Mouse (Mus musculus): Measurements from ENCODE around the gene Dnajc11.

The Dnajc11 gene

DNA sequence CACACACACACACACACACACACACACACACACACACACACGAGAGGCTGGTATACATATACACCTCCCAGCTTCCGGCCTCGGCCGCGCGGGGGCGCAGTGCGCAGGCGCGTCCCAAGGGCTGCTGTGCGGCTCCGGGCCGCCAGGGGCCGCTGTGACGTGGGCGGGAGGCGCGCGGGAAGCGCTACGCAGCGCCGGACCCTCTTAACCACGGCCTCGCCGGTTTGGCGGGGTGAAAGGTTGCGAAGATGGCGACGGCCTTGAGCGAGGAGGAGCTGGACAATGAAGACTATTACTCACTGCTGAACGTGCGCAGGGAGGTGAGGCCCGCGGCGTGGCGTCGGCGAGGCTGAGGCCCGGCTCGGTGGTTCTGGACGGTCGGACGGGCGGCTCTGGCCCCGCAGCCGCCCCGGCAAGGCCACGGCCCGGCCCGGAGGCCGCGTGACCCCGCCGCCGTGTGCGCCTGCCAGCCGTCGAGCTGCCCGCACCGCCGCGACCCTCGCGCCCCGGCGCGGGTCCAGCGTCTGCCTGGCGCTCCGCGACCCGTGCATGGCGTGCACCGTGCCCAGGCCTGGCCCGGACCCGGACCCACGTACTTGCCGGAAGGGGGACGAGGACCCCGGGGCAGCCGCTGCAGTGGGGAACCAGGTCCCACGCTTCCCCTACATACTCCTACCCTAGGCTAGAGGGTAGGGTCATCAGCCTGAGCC is at the start of gene Dnajc11:
Dnajc11 (plus strand) TSS at position 187 of the 710 bp plus-strand sequence.
- DNase-seq: peak; percentile 94

DNA sequence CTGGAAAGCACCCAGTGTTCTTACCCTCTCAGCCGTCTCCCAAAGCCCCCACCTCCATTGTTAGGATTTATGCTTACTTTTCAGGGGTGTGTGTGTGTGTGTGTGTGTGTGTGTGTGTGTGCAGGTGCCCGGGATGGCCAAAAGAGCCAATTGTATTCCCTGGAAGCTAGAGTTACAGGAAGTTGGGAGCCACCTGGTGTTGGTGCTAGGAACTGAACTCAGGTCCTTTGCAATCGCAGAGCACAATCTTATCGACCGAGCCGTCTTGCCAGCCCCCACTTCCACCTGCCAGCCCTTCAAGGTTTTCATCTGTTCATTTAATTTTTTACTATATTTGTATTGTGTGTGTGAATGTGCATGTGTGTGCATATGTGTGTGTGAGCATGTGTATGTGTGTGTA is 40.2 kb upstream of the Dnajc11 start:
- no peak for DNase-seq

DNA sequence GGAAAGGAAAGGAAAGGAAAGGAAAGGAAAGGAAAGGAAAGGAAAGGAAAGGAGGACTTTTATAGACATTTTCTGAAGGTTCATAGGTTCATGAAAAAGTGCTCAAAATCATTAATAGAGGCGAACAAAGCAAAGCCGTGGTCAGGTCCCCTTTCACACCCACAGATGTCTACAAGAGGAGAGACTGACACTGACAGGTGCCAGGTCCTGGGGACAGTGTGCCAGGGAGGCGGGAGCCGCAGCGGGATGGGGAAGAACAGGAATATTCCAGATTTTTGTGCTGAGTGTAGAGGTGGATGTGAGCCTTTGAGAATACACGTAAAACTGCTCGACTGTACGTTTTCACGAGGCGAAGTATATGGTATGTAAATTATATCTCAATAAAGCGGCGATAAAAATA is 38.6 kb upstream of the Dnajc11 start:
- DNase-seq: no peak

DNA sequence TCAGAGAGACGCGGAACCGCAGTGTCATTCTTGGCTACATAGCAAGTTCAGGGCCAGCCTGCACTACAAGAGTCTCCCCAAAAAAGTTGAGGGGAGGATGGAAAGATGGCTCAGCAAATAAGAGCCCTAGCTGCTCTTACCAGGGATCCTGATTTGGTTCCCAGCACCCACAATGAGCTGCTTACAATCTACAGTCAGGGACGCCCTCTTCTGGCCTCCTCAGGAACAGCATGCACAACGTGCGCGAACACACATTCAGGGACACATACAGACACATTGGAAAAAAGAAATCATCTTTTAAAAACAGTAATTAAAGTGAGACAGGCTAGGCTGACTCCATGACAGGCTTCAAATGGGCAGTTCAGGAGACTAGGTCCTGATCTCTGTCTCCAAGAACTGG is 37.9 kb upstream of the Dnajc11 start:
- no peak for DNase-seq

DNA sequence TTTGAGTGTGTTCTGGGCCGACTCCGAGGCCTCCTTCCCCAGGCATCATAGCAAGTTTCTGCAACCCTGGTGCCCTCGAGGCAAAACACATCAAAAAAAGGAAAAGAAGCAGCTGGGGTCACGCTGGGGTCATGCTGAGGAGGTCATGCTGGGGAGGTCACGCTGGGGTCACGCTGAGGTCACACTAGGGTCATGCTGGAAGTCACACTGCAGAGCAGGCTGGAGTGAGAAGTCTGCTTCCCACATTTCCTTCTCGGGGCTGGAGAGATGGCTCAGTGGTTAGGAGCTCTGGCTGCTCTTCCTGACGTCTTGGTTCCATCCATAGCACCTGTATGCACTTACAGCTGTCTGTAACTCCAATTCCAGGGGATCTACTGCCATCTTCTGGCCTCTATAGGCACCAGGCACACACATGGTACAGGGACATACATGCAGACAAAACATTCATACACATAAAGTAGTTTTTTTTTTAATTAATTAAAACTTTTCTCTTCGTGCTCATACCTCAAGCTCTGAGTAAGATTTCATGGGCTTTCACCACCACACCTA is 36.3 kb upstream of the Dnajc11 start:
- no peak for DNase-seq

DNA sequence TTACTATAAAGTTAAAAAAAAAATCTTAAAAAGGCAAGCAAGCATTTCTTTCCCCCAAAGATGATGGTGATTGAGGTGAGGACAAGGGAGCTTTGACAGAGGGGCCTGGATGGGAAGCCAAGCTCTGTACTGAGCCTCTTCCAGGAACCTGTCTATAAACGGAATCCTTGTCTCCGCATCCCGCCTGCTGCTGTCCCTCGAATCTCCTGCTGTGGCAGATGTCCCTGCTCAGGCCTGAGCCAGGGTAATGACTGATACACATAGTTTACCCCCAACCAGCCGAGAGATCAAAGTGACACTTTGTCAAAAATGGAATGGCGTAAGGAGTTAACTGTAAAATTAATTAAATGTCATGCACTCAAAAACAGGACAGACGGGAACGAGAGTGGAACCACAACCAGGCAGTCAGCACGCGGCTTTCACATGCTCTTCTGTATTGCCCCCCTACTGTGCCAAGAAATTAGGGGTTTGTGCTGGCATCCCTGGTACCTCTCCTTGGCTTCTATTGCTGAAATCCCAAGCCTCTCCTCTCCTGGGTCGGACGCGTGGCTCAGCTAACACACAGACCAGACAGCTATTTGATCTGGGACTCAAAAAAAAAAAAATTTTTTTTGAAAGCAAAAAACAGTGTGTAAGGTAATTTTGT is 34.8 kb upstream of the Dnajc11 start:
- DNase-seq: no peak

DNA sequence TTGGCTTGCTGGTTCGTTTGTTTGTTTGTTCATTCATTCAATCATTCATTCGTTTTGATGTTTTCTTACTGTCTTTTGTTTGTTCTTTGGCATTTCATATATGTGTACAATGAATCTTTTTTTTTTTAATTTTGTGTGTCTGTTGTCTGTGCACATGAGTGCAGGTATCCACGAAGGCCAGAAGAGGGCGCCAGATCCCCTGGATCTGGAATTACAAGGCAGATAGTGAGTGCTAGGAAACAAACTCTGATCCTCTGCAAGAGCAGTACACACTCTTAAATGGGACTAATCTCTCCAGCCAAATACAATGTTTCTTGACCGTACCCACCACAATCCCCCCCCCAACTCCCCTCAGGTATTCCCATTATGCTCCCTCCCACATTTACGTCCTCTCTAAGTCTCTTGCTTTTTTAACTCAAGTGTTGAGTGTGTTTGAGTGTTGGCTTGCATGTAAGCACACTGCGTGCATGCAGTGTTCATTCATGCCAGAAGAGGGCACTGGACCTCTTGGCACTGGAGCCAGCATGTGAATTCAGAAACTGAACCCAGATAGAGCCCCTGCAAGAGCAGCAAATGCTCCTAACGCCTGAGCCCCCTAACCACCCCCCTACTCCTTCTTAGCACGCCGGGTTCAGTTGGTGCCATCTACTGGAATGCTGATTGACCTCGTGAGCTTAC is 33.6 kb upstream of the Dnajc11 start:
- DNase-seq: no peak

DNA sequence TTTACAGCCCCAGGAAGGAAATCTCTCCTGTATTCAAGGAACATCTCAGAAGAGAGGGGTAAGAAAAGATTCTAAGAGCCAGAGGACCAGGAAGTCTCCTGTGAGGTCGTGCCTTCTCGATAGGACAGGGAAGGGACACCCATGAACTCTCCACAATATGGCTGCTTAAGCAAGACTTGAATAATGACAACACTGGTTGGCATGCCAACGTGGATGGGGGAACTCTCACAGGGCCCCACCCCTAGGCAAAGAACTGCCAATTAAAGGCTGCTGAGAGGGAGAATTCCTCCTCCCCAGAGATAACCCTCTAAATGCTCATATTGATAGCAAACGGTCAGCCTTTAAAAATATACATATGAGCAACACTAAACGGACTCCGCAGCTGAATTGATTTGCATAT is 32.8 kb upstream of the Dnajc11 start:
- DNase-seq: no peak

DNA sequence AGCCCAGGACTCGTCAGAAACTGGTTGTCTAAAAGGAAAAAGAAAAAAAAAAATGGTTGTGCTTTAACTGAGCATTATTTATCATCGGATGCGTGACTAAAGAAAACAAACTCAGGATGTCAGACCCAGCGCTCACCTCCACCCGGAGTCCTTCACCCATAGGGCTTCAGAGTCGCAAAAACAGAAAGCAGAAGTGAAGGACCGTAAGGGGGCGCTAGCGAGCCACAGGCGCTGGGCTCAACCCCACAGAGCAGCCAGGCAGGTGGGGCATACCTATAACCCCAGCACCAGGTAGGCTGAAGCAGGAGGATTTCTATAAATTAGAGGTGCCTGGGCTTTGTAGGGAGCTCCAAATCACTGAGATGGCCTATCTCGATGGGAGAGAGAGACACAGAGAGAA is 32.1 kb upstream of the Dnajc11 start:
- DNase-seq: no peak

DNA sequence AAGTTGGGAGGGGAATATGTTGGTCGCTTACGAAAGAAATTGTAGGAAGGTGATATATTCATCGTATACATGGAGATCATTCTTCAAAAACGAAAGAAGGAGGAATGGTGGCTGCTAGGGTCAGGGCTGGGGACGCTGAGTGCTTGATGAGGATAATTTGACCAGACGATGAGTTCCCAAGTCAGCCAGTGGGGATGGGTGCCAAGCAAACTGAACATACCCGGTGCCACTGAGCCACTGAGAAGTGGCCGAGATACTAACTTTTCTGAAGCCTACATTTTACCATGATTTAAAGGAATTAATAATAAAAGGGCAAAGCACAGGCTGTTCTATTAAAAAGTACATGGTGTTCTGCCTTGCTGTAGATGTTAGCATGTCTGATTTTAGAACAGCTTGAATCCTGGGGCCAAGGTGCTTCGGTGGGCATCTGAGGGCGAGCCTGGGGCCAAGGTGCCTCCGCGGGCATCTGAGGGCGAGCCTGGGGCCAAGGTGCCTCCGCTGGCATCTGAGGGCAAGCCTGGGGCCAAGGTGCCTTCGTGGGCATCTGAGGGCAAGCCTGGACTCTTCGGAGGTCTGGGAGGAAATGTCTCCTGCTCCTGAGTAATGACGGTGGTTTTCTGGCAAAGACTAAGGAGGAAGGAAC is 31.3 kb upstream of the Dnajc11 start:
- DNase-seq: no peak

DNA sequence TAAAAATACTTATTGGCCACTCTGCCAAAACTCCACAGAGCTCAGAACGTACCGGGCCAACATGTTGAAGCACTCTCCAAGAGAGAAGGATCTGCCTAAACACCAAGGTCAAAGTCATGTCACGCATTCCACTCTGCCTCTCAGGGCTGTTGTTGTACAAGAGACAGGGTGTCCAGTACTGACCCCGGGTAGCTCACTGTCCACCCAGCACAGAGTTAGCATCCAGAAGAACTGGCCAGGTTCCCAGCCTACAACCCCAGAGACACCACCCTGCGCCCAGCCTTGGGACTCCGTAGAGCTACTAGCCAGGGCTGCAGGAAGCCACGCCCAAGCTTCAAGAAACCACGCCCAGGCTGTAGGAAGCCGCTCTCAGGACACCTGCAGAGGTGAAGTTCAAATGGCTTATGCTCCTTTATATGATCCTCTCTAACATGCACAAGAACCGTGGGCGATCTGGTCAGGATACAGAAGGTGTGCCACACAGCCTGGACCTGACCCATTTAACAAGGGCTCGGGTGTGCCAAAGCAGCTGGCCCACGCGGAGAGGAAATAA is 30.7 kb upstream of the Dnajc11 start:
- DNase-seq: peak; percentile 11

DNA sequence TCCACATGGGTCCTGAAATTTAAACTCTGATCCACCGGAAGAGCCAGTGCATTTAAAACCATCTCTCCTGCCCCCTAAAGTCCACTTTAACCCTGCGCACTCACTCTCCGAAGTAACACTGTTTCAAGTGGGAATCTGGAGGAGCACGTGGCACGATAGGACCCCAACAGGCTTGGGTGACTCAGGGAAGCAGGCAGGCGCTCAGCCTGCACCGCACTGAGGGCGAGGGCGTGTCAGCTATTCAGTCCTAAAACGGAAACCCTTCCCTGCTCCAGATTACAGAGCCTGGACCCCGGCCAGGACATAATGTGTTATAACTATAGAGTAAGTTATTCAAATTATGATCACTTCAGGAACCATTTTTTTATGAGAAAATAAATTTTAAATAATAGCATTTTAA is 29.4 kb upstream of the Dnajc11 start:
- DNase-seq: no peak

DNA sequence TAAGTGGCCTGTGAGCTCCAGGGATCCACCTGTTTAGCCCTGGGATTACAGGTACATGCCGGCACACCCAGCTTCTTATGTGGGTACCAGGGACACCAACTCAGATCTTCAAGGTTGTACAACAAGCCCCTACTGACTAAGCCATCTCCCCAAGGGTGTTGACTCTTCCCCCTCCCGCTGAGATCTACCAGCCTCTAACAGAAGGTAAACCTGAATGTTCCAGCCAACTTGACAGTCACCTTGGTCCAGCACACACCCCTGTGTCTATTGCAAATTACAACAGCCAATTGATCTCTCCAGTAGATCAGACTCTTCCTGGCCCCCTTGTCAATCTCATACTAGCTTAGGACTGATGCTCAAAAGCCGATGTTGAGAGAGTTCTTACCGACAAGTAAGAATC is 27.9 kb upstream of the Dnajc11 start:
- no peak for DNase-seq

DNA sequence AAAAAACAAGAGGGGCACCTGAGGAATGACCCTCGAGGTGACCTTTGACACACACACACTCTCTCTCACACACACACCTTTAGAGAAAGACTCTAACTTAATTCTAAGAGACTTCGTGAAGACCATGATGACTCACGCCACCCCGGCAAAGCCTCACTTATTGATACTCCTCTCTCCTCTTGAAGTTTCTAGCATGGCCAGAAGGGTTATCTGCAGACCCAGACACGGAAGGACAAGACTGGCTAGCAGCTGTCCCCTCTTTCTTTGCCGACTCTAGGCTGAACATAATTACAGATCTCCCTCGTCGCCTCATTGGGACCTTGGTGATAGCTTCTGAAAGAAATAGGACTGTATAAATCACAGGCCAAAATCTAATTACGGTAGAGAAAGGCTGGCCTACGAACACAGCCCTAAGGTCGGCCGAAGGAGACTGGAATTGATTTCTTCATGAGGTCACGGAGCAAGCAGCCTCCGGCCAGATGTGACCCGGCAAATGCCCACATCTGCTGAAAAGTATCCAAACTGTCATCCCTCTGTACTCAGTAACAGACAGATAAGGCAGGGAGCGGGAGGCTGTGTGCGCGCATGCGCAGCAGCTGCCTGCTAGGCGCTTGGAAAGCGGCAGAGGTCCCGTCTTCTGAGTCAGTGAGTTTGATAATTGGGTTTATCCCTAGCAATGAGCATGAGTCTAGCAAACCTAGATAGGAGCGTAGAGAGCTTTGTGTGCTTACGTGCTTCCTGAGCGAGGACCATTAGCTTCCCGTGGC is 25.7 kb upstream of the Dnajc11 start:
- DNase-seq: no peak

DNA sequence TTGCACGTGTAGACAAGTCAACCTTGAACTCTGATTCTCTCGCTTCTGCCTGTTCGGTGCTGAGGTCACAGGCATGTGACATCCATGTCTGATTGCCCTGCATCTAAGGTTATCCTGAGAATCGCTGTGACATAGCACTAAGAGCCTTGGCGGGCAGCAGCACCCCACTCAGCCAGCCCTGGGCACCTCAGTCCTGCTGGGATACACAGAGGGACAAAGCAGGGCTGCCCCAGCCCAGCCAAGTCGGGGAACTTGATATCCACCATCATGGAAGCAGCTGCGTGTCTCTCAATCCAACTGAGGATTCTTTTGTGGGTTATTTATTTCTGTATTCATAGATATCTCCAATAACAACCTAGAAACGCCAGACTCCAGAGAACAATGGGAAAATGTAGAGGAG is 24.7 kb upstream of the Dnajc11 start:
- no peak for DNase-seq

DNA sequence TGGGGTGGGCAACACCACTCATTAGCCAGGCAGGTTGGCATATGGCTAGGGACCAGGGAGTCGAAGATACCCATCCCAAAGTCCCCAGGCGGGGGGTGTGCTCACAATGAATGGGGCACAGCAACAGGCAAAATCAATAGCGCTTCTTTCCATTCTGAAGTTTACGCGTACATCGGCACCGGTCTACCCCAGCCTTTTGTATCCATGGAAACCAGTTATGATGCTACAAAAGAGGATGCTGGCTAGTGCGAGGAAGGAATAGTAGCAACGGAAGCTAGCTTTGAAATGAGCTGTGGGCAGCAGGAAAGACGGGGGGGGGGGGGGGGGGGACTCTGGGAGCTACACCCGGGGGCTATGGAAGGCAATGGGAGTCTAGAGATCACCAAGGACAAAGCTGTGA is 17.2 kb upstream of the Dnajc11 start:
- DNase-seq: no peak

DNA sequence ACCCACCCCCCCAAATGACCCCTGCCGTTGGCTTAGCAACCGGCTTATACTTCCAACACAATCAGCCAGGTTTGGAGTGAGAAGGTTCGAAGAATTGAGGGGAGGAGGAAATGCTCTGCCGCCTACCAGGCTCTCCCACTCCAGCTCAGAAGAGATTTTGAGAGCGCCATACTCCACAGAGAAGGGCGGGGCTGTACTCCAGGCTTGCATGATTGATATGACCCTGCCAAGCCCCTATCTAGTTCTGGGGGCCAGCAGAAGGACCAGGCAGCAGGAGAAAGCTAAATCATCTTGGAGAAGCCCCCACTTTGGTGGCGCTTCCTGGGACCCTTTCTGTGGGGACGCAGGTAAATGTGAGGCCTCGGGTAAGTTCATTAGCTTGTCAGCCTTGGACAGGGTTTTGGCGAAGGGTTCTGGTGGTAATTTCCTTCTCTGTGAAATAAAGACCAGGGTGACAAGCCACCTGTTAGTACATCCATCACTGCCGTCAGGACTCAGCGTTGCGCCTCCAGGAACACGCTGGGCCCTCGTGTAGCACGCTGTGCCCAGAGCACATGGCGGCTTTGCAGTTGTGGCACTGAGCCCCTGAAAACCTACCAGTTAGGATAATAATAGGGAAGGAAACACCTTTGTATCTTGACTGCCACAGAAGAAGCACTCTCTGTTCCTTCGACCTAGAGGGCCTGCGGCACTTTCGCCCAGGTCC is 14.2 kb upstream of the Dnajc11 start:
- no peak for DNase-seq

DNA sequence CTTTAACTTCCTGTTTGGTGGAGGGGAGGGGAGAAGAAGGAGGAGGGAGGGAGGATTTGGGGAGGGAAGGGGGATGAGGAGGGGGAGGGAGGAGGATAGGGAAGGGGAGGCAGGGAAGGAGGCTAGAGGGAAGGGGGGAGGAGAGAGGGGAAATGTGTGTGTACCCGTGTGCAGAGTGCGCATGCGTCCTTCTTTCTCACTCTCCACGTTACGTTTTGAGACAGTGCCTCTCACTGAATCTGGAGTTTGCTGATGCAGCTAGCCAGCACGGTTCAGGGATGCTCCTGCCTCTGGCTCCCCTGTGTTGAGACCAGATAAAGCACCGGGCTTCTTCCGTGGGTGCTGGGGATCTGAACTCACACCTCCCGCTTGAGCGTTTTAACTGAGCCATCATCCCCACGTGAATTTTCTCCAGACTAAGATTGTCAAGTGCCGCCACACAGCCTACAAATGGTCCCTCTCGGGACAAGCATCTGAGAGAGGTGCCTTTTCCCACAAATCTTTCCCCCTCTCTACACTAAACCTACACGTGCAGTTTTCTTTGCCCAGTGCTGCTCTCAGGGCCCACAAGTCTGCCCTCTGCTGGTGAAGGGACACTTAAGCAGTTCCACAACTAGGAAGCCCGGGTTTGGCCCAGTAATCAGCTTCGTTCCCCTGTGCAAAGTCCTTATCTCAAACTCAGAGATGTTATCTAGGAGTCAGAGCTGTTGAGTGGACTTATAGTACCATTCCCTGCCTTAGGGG is 13.4 kb upstream of the Dnajc11 start:
- DNase-seq: peak; percentile 55

DNA sequence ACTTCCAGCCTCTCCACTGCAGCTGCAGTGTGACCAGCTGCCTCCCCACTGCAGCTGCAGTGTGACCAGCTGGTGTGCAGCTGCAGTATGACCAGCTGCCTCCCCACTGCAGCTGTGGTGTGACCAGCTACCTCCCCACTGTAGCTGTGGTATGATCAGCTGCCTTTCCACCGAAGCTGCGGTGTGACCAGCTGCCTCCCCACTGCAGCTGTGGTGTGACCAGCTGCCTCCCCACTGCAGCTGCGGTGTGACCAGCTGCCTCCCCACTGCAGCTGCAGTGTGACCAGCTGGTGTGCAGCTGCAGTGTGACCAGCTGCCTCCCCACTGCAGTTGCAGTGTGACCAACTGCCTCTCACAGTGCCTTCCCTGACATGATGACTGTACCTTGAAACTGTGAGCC is 11.4 kb upstream of the Dnajc11 start:
- no peak for DNase-seq

DNA sequence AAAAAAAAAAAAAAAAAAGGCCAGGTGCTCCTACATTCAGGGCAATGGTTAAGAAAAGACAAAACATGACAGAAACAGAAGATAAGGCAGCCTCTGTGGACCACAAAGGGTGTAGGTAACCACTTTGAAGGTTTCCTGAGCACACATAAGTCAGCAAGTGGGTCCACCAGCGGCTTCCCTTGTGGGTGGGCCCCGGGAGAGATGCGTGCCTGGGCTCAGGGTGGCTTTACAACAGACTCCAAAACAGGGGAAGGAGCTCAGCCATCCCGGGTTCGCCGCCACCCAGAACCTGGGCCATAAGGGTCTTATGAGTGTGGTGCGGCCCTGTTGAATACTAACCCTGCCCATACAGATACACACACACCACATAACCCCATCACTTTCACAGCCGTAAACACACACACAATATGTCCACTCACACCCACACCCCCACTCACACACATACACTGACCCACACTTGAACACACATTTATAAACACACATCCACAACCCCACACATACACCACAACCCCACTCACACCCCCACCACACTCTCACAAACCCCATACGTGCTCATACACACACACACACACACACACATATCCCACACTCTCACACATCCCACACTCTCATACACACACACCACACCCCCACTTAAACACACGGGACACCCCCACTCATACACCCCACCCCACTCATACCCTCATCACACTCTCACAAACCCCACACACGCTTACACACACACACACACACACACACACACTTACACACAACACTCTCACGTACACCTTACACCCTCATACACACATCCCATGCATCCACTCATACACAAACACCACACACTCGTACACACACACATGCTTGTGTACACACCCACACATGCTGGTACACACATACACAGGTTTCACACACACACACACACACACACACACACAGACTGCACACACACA is 651 bp upstream of the Dnajc11 start:
- DNase-seq: no peak
